Mouse (Mus musculus) kidney, postnatal 10 days (tissue): Measurements from ENCODE around the gene B4galt2.

Source experiments
- DNase-seq: peaks from one replicate; pipeline ENCODE4 v3.0.0; 2021; ENCODE audit warnings: mixed read lengths

The B4galt2 gene

DNA sequence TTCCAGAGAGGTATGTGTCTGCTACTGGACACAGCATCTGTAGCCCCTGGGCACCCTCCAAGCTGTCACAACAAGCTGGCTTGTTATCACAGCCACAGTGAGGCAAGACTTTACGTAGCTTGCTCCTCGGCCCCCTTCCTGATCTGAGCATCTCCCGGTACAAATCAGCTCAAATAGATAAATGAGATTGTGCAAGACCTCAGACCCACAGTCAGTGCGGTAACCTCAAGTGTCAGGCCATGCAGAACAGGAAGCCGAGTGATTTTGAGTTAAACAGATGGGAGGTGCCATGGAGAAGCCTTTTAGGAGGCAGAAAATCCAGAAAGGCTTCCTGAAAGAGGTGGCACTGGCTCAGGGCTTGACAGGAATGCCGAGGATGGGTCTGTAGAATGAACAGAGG is 16.3 kb downstream of the B4galt2 start:
- DNase-seq = no peak

DNA sequence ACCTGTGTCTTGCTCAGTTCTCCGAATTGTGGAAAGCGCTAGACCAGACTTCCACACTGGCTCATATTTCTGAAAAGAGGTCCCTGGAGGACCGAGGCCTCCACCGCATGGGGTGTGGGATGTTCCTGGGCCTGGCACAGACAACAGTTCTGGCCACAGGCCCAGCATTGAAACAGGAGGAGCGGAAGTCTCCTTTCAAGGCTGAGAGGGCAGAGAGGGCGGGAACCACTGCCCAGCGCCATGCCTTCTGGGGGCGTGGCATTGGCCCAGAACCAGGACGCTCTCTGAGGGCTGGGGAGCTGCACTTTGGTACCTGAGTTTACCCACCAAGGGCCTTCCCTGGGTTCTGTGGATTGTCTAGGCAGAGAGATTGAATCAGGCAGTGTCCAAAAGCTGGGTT is 17.2 kb downstream of the B4galt2 start:
- DNase-seq = peak; percentile 90

DNA sequence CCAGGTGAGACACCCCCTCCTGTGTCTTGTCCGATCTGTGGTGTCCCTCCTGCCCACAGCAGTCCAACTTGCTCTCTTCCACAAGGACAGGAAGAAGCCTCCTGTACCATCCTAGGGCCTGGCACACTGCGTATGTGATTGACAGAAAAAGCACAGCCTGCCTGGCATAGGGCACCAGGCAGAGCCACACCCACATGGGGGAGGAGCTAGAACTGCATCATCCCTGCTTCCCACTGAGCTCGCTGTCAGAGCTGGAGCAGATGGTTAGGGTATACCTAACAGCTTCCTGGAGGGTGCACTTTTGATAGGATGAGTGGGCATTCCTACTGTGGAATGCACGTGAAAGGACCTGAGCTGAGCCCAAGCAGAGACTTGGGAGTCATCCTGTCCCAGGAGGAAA is 20.5 kb downstream of the B4galt2 start:
- DNase-seq = peak; percentile 46

DNA sequence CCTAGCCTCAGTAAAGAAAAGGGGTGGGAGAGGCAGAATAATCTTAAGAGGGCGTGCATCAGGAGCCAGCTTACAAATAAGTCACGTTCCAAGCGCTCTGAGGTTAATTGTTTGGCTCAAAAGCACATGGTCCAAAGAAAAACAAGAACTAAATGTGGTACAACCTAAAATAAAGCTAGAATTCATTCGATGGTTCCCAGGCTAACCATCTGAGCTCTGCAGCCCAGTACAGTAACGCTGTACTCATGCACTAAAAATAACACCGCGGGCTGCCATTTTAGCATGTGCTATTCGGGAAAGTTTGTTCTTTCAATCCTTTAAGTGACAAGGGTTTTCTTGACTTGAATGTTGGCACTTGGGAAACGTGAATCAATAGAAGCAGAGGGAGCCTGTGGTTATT is 22.7 kb downstream of the B4galt2 start:
- DNase-seq = no peak

DNA sequence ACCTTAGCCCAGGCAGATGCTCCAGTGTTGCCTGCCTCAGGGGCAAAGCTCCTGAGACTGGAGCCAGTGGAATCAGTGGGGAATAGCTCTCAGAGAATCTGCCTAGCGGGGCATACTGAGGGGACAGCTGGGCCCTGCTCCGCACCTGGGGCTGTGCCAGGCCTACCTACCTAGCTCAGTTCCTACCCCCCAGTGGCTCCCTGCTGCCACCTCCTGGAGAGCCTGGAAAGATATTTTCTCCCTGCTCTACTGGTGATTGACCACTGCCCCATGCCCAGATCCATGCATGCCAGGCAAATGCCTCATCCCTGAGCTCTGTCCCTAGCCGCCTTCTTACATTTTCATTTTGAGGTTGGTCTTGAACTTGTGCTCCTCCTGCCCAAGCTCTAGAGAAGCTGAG is 24.5 kb downstream of the B4galt2 start:
- DNase-seq = peak; percentile 81

DNA sequence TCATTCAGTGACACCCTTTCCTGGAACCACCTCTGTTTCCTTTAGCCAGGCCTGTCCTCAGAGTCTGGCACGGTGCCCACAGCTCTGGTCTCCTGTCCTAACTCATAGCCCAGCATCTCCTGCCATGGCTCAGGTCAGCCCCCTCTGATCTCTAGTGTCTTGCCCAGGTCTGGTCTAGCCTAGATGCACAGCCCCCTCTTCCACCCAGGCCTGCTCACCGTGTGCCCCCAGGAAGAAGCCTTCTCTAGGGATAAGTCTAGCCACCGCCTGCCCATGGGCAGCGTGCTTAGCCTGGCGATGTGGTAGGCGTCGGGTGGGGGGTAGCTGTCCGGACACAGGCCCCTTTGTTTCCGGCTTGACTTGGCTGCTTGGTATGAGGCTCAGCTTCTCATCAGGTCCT is 28.1 kb downstream of the B4galt2 start:
- peak; percentile 50 for DNase-seq

DNA sequence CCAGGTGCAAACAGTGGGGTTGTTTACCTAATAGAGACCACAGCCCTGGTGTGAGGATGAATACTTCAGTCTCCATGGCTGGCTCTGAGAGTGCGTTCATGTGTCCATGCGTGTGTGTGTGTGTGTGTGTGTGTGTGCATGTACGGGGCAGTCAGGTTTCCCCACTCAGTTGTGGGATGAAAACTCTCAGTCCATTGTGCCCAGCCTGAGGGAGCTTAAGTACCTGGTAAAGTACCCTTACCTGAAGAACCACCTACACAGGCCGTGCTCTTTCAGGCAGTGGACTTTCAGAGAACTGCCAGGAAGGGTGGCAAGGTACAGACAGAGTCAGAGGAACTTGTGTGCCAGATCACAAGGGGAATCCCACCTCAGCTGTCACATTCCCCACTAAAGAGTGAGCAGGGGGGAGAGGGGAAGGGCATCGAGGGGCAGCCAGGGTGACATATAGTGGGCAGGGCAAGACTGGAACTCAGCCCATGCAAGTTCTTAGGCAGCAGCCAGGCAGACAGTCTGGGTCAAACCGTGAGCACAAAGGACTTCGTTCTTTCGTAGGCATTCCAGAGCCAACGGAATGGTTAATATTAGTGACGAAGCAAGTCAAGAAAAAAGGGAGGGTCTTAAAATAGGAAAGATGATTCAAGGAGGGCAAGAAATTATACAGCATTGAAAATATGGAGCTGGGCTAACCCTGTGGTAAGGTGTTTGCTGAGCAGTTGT is 31.0 kb downstream of the B4galt2 start:
- DNase-seq = no peak

DNA sequence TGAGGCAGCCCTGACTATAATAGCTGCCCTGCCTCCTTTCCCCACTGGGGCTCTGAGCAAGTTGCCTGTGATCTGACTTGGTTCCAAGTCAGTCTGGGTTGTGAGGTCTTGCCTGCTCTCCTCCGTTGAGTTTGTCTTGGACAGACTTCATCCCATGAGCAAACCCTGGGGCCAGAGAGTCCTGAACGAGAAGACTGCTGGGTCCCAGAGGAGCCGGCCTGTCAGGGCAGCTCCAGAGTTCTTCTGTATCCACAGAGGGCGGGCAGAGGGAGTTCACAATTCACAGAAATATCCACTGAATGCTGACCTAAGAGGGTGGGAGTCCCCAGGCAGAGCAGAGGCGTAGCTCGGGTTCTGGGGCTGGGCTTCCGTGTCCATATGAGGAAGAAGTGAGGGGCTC is 32.4 kb downstream of the B4galt2 start:
- peak; percentile 63 for DNase-seq

DNA sequence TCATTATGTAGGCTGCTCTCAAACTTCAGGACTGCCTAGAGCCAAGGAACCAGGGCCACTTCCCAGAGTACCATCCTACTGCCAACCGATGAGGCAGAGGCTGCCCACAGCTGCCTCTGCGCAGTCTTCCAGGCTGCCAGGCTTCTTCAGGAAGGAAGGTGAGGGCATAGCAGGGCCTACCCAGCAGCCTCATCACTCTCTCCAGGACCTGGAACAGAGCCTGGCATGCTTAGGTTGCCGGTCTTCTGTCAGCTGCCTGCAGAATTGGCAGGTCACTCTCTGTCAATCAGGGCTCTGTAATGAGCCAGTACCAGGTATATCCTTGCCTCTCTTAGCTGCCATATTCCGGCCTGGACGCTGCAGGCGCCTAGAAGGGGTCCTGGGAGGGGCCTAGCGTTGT is 33.1 kb downstream of the B4galt2 start:
- no peak for DNase-seq

DNA sequence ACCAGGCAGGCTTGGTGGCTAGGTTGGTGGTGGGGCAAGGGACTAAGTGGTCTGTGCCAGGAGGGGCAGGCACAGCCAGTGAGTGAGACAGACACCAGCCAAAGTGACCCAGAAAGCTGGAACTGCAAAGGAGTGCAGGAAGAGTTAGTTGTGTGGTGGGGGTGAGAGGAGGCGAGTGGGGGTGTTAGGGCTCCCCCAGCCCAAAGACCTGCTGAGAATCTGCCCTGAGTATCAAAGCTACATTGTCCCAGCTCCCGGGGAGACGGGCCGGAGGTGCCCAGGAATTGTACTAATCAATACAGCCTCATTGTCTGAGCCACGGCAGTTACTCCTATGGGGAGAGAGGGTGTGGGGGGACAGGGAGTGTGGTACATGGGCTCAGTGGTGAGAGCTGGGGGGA is 33.8 kb downstream of the B4galt2 start:
- no peak for DNase-seq

DNA sequence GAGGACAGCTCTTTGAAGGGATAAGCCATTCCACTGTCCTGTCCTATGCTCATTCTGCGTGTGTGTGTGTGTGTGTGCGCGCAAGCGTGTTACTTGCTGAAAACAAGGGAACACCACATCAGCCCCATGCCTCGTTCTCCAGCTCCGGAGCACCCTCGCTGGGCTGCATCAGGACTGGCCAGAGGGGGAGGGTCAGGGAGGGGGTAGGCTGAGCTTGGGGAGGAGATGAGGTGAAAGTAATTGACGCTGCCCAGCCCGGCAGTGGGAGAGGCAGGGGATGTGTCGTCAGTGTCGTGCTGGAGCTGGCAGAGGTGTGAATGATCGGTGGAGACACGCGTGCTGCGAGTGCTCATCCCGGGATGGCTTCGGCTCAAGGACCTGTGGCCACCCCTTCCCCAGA is 34.2 kb downstream of the B4galt2 start:
- no peak for DNase-seq

DNA sequence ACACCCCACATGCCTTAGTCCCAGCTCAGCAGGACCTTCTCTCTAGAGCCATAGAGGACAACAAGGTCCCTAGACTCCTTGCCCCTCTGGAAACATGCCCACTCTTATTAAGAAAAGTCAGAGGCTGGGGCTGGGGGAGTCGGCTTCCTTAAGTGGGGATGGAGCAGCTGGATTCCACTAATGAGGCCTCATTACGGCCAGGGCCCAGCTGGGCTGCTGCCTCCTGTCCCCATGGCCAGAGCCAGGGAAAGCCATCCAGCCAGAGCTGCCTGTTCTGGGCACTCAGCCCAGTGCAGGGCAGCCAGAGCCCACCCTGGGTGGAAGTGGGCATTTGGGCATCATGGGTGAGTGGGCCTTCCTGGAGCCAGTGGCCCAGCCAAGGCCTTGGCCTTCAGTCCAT is 36.3 kb downstream of the B4galt2 start:
- peak; percentile 41 for DNase-seq

DNA sequence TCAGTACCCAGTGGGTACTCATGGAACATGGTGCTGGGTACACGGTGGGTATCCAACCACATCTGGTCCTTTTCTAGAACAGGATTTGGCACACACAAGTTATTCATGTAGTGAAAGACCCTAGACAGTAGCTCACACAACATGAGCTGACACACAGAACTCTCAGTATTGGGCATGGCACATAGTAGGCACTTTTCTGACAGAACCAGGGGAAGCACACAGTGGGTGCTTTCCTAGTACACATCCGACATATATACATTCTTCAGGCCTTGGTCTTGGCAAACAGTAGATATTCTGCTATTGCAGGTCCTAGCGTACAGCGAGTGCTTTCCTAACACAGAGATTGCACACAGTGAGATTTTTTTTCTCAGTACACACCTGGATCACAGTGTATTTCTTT is 37.0 kb downstream of the B4galt2 start:
- no peak for DNase-seq

DNA sequence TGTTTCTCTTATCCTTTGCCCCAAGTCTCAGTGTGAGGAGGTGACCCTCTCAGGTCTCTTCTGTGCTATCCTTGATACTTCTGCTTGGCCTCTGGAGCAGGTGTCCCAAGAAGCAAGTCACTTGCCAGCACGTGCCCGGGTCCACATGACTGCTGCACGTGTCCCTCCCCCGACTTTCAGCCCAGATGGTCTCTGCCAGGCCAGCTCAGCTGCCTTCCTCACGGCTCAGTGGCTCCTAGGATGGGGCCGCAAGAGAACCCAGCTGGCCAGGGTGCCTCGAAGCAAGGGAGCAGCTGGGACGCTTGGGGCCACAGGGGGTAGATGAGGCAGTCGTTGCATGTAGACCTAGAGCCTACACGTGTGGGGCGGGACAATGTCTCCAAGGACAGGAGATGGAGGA is 38.0 kb downstream of the B4galt2 start:
- DNase-seq = no peak

DNA sequence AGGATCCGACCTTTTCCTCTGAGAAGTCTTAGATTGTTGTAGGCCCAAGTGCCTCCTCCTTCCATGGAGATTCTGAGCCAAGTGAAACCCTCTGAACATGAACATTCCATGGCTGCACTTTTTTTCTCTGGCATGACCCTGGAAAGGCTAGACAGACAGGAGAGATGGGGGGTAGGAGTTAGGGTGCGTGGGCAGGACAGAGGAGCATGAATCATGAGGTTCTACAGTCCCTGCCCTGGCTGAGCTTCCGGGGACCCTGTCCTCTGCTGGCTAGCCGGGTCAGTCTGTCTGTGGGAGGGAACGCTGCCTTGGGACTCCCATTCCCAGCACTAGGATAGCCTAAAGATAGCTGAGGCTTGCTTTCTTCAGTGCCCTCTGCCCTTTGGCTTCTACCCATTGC is 38.8 kb downstream of the B4galt2 start:
- DNase-seq = no peak

DNA sequence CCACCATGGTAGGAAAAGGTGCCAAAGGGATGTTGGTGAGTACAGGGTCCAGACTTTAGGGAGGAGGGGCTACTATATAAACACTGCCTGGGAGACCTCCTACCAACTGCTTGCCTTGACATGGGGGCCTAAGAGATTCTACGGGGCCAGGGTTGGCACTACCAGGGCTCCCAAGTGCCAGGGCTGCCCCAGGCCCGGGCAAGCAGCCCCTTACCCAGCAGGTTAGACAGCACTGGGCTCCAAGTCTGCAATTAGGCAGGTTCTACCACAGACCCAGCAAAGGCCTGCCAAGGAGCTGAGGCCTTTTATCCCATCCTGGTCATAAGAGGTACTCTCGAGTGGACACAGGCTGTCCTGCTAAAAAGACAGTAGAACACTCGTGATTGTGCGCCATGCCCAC is 40.2 kb downstream of the B4galt2 start:
- DNase-seq = no peak

DNA sequence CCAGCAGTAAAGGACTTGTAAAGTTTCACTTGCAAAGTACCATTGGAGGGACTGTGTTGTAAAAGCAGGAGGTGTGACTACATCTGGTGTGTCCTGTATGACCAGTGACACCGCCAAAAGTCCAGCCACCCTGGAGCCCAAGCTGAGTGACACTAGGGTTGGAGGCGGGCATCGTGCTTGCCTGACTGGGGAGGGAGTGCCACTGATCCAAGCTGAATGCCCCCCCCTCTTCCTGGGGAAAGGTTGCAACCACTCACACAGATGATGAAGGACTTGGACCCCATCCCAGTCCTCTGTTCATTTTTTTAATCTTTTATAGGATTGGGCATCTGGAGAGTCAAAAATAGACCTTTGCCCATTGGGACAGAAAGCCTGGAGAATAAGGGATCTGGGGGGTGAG is 41.7 kb downstream of the B4galt2 start:
- DNase-seq = no peak

DNA sequence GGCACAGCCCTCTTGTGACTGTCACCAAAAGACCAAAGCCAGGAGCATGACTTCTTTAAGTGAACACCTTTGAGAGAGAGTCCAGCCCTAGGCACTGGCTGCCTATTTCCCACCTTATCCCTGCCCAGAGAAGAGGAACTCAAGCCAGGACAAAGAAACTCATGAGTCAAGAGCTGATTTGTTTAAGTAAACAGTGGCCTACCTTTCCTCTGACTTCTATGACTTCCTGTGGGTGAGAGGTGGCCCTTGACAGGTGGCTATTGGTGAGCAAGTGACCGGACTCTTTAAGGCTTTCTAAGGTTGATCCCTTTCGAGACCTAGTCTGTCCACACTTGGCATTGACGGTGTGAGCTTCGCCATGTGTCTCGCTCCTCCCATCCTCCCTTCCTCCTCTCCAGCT is 42.5 kb downstream of the B4galt2 start:
- DNase-seq = no peak

DNA sequence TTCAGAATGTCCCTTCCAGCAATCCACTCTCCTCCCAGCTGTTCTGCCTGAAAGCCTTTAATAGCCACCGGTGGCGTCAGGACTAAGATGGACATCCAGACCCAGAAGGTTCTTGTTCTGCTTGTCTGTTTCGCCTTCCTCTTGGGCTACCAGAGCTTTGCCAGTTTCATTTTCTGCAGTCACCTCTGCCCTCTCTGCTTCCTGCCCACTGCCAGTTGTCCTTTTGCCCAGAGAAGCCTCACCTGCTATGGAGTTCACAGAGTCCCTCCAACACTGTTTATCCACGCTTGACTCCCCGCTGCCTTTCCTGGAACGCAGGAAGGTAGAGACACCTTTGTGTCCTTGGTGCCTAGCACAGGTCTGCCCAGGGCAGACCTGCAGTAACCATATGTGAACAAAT is 43.9 kb downstream of the B4galt2 start:
- peak; percentile 40 for DNase-seq

DNA sequence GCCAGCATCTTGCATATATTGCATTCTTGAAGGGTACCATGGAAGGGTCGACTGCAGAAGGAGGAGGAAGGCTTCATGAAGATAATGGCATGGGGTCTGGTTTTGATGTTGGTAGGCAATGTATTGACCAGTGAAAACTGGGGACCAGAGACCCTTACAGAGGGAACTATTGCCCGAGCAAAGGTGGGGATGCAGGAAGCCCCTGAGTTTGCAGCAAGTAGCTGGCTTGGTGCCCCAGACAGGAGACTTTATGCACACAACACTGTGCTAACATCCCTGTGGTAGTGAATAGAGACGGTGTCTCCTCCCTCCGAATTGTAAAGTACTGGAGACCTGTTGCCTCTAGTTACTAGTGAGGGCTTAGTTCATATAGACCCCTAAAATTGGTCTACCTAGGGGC is 46.0 kb downstream of the B4galt2 start:
- no peak for DNase-seq

DNA sequence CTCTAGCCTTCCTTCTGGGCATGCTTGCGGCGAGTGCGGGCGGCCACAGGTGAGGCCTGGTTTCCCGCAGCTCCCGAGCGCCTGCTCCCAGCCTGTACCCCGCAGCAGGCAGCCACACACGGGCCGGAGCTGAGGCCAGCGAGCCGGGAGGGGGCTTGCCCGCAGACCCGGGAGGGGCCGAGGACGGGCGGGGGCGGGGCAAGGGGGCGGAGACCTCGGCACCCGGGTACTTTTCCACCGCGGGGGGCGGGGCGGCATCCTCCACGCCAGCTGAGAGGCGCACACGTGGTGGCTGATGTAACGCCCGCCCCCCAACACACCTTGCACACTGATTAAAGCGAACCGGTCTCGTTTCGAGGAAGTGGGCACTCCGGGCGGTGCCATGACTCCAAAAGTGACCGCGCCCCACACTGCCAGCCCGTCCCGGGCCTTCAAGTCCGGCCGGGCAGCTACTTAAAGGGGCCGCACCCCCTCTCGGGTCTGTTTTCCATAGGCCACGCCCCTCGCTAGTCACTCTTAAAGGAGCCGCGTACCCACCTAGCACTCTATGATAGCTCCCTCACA is 47.0 kb downstream of the B4galt2 start:
- peak; percentile 96 for DNase-seq

DNA sequence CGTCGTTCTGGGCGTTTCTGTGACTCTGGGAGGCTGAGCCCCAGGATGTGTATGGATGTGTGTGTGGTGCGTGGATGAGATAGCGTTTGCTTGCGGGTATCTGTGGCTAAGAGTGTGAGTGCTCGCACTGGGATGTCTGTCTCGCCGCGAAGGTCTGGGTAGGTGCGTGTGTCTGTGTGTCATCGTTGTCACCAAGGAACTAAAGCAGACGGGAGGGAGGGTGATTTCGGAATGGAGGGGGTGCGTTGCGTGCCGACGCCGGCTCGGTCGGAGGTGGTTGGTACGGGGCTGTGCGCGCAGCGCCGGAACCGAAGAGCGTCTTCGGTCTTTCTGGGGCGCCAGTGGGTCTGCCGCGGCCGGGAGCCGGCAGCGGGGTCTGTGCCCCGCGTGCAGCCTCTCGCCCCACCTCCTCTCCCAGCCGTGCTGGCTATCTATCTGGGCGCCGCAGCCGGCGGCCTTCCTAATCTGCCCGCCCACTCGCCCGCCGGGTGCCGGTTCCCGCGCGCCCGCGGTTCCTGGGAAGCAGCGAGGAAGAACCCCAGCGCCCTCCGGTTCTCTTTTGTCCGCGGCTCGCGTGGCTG is 47.7 kb downstream of the B4galt2 start:
- DNase-seq = peak; percentile 65

DNA sequence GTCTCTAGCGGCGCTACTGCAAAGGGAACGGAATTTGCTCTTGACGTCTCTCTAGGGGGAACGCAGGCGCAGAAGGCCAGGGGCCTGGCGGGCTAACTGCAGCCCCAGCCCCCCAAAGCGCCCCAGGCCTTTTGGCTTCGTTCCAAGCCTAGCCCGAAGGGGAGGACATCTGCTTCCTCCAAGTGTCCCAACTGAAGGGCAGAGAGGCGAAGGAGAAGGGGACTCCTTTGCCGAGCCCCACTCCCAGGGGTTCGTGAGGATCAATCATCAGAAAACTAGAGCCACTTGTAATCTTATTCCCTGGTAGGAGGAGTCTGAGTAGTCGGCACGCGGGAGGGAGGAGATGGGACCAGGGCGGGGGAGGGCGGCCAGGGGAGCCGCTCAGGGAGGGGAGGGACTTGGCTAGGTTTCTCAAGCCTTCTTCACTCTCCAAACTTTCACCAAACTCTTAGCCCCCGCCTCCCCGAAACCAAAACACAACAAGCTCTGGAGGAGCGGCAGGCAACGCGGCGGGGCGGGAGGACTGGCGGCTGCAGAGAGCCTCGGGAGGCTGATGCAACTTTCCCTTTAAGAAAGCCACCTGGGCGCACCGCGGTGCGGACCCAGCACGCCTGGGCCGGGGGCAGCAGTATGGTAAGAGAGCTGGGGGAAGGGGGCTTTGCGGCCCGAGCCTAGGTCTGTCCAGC is 48.3 kb downstream of the B4galt2 start:
- DNase-seq = peak; percentile 82

DNA sequence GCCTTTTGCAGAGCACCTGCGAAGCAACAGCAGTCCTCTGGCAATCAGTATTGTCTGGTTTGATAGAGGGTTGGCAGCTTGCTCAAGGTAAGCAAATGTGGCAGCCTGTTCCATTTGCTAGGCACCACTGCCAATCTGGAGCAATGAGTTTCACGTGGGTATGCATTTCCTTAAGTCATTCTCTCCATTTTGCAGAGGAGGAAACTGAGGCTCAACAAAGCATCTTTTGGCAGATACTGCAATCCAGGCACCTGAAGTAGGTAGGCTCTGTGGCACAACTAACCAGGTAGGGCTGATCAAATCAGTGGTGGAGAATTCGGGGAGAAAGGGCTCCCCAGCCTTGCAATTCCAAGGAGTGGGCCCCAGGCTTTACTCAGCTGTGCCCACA is 48.8 kb downstream of the B4galt2 start, which contains the start of gene Slc6a9:
Gene Slc6a9, plus strand, starts transcription at position 50 of the 388 bp plus-strand sequence.
- DNase-seq = no peak
